Mouse (Mus musculus): ENCODE measurements around the gene Prickle4.

DNA sequence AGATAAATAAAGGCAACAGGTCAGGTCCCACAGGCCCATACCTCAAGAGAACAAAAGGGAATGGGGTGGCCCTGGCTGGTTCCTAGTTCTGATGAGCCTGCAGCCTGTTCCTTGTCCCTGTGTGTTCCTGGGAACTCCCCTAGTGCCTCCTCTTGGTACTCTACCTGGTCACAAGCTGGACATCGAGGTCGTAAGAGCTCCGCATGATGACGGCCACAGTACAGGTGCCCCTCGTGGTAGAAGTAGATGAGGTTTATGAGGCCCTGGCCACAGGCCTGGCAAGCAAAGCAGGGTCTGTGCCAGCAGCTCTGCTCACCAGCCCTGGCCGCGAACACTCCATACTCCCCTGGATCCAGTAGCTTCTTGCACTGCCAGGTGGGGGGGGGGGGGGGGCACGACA is 4.6 kb downstream of the Prickle4 start:
- TF ChIP-seq CTCF (IDR thresholded peaks at IDR 0.05; ENCODE audit: low read depth, low read length) (no peak), POLR2A (IDR thresholded peaks at IDR 0.05; ENCODE audit: borderline replicate concordance, low read depth, low read length) (no peak)
